Mouse (Mus musculus): ENCODE results near the gene Tmie.

- TF ChIP-seq CTCF (IDR thresholded peaks at IDR 0.05; ENCODE audit: low read depth) (no peak), EP300 (IDR thresholded peaks at IDR 0.05; ENCODE audit: low read depth) (no peak)
Measured at GRCm38 (mm10) chr9:110858523-110858922, 21.4 kb downstream of the Tmie start.
